Mouse (Mus musculus) testis, adult 2 months (tissue): ENCODE measurements at regions not wholly inside any gene's neighbourhood (a gene's known extent, or its start where the extent isn't known, plus 50 kb on each side); places are given as distances from the start of the nearest gene placed in this dataset.
"Not testable (repeated sequence)": the region's sequence is repeated elsewhere in the genome, so short reads cannot be mapped to it uniquely, and the experiment has no call there.

Experiments
- H3K27ac ChIP-seq: fragments of 200-500 bp; 2 replicates; pipeline ENCODE4 v1.5.1; 2012; ENCODE audit warnings: low read depth, low read length; ENCODE audit not compliant: control insufficient read depth, insufficient read depth
- H3K27me3 ChIP-seq: fragments of 200-500 bp; 2 replicates; pipeline ENCODE4 v1.6.1; 2012; ENCODE audit warnings: mild to moderate bottlenecking, low read length, moderate library complexity; ENCODE audit not compliant: control insufficient read depth, insufficient read depth
- H3K36me3 ChIP-seq: fragments of 200-500 bp; 2 replicates; pipeline ENCODE4 v1.6.1; 2012; ENCODE audit warnings: mild to moderate bottlenecking, low read length; ENCODE audit not compliant: control insufficient read depth, insufficient read depth
- H3K4me1 ChIP-seq: fragments of 200-500 bp; 2 replicates; pipeline ENCODE4 v1.6.1; 2012; ENCODE audit warnings: low read length; ENCODE audit not compliant: control insufficient read depth, insufficient read depth
- H3K4me3 ChIP-seq: fragments of 200-500 bp; 2 replicates; pipeline ENCODE4 v1.5.1; 2012; ENCODE audit warnings: low read depth, mild to moderate bottlenecking, low read length, moderate library complexity, mixed read lengths; ENCODE audit not compliant: control insufficient read depth
- CTCF ChIP-seq: fragments of 200-500 bp; IDR thresholded peaks from 2 replicates; pipeline ENCODE4 v1.5.1; 2012; ENCODE audit warnings: low read depth, mild to moderate bottlenecking, inconsistent platforms, low read length, moderate library complexity; ENCODE audit not compliant: control insufficient read depth, insufficient read depth, insufficient replicate concordance
- POLR2A ChIP-seq: fragments of 200-500 bp; IDR thresholded peaks from 2 replicates; pipeline ENCODE4 v1.6.1; 2012; ENCODE audit warnings: low read depth, mild to moderate bottlenecking, inconsistent platforms, low read length, moderate library complexity; ENCODE audit not compliant: control insufficient read depth

- H3K27ac ChIP-seq: no peak overlapping the region
- H3K36me3 ChIP-seq: no peaks in the 10 kb centered on the region
- TF ChIP-seq CTCF: no peak
- no peak overlapping the region for H3K4me3 ChIP-seq
- no peaks in the 10 kb centered on the region for H3K4me1 ChIP-seq
- H3K27me3 ChIP-seq: no peaks in the 10 kb centered on the region
These were observed 203.4 kb upstream of the 2610301B20Rik start for GRCm38 (mm10) chr4:10670846-10671428.

GRCm38 (mm10) chr4:10691086-10691485, 183.2 kb upstream of the 2610301B20Rik start:
- Histone ChIP-seq H3K36me3 (no peaks in the 10 kb centered on the region), H3K27ac (no peak overlapping the region), H3K4me1 (no peaks in the 10 kb centered on the region), H3K27me3 (no peaks in the 10 kb centered on the region), H3K4me3 (no peak overlapping the region)
- TF ChIP-seq CTCF (no peak), POLR2A (no peak)

GRCm38 (mm10) chr4:10692860-10693259, 181.4 kb upstream of the 2610301B20Rik start:
- H3K4me1 ChIP-seq: no peaks in the 10 kb centered on the region
- no peak overlapping the region for H3K27ac ChIP-seq
- no peaks in the 10 kb centered on the region for H3K27me3 ChIP-seq
- H3K4me3 ChIP-seq: no peak overlapping the region
- TF ChIP-seq CTCF (no peak), POLR2A (no peak)
- no peaks in the 10 kb centered on the region for H3K36me3 ChIP-seq

DNA sequence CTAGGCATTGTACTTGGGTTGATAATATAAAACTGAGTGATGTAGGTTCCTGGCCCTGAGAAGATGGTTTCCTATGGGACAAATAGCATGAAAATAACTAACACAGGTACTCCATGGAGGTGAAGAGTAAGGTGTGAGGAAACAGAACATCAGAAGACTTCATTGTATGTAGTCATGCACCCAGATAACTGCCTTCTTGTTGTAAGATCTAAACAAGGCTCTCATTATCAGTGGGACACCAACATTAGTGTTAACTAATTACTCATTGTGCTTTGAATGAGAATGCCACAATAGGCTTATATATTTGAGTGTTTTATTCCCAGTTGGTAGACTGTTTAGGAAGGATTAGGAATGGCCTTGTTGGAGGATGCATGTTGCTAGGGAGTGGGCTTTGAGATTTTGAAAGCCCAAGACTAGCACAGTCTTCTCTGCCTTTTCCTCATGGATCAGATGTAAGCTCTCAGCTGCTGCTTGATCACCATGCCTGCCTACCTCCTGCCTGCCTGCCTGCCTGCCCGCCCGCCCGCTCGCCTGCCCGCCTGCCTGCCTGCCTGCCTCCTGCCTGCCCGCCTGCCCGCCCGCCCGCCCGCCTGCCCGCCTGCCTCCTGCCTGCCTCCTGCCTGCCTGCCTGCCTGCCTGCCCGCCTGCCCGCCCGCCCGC, 180.7 kb upstream of the 2610301B20Rik start:
- H3K4me1 ChIP-seq: no peaks in the 10 kb centered on the region
- no peaks in the 10 kb centered on the region for H3K27me3 ChIP-seq
- H3K4me3 ChIP-seq: no peak overlapping the region
- TF ChIP-seq POLR2A: no peak
- H3K36me3 ChIP-seq: no peaks in the 10 kb centered on the region
- no peak overlapping the region for H3K27ac ChIP-seq

- H3K4me1 ChIP-seq, H3K4me3 ChIP-seq, H3K36me3 ChIP-seq, H3K27ac ChIP-seq, H3K27me3 ChIP-seq: not testable (repeated sequence)
These were observed 180.1 kb upstream of the 2610301B20Rik start for GRCm38 (mm10) chr4:10694106-10694748.

DNA sequence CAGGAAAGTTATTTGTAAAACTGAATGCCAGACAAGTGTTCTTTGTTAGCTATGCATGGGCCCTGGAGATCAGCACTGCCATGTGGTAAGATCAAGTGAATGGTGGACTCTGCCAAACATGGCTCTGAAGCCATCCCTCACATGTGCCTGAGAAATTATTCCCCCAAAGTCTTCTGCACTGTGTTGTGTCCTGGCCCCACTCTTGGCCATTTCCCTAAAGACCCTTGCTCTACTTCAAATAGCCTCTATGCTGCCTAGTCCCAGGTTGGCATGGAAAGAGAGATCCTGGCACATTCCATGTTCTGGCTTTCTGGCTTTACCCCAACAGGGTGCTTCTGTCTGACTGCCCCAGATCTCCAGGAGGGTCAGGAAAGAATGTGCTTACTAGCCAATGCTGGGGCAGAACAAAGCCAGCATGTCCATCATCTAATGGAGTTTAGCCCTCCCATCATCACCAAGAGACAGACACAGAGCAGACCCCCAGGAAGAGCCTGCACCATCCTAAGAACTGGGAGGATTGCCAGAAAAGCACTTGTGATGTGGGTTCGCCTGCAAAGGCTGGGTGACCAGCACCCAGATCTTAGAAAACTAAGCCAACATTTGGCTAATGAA, 177.0 kb upstream of the 2610301B20Rik start:
- Histone ChIP-seq H3K4me3 (no peak overlapping the region), H3K36me3 (no peaks in the 10 kb centered on the region), H3K27ac (no peak overlapping the region), H3K27me3 (no peaks in the 10 kb centered on the region), H3K4me1 (no peaks in the 10 kb centered on the region)
- no peak for TF ChIP-seq POLR2A
- no peak for TF ChIP-seq CTCF

- Histone ChIP-seq H3K27me3 (no peaks in the 10 kb centered on the region), H3K4me1 (no peaks in the 10 kb centered on the region), H3K27ac (no peak overlapping the region), H3K4me3 (no peak overlapping the region), H3K36me3 (no peaks in the 10 kb centered on the region)
- TF ChIP-seq CTCF (no peak), POLR2A (no peak)
These were observed 175.7 kb upstream of the 2610301B20Rik start for GRCm38 (mm10) chr4:10698637-10699036.
